Mouse (Mus musculus): ENCODE results near the gene Nkain4.
A peak's percentile ranks its signal among the peaks of the same experiment; 100 is the strongest.

GRCm38 (mm10) chr2:180963956-180964355 lies 9.5 kb upstream of the Nkain4 start:
- TF ChIP-seq CTCF (IDR thresholded peaks at IDR 0.05; ENCODE audit: low read depth, low read length) = peak; percentile 81
- TF ChIP-seq POLR2A (IDR thresholded peaks at IDR 0.05; ENCODE audit: borderline replicate concordance, low read depth, low read length) = no peak

All from bone marrow macrophage, adult 2 months (primary cell).